Mouse (Mus musculus): Measurements from ENCODE around the gene Gpatch3.

DNA sequence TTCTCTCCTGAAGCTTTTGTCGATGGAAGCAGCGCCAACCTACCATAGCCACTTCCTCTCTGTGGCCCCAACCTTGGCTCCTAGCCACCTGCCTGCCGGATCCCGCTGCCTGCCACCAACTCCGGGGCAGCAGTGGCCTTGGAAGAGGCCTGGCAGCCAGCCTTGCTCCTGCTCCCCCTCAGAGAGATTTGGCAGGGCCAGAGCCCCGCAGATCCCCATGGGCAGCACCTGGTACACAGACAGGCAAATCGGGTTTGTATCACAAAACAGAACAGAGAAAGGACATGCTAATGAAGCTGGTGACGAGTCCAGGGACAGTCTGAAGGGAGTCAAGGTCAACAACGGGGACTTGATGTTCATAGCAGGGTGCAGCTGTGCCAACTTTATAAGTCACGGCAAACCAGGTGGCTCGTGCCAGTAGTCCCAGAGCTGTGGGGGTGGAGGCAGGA lies 11.4 kb upstream of the Gpatch3 start:
- TF ChIP-seq CTCF (IDR thresholded peaks at IDR 0.05; ENCODE audit: low read depth, low read length) (no peak), POLR2A (IDR thresholded peaks at IDR 0.05; ENCODE audit: borderline replicate concordance, low read depth, low read length) (no peak)
